Mouse (Mus musculus): ENCODE results near the gene Gm10282. TPM values are rescaled to one million over a fixed set of nuclear protein-coding genes. Genes with fewer than 3 reads are reported as not detected.

Gm10282 gene
- 1 to 10 TPM; 2.0 to 3.0 TPM for total RNA-seq (2021)
- long read RNA-seq, experiment 1, partial matches to known transcripts, result 0 of 1 reads
- long read RNA-seq, experiment 1, other reads (novel, unspliced or antisense), result 0 of 1 reads
- long read RNA-seq, experiment 2, transcript Gm10282-201 (1 exons, 1,151 nt), result major isoform, 5 of 5 reads
- long read RNA-seq, experiment 2, partial matches to known transcripts, result 0 of 5 reads
- long read RNA-seq, experiment 2, other reads (novel, unspliced or antisense), result 0 of 5 reads

DNA sequence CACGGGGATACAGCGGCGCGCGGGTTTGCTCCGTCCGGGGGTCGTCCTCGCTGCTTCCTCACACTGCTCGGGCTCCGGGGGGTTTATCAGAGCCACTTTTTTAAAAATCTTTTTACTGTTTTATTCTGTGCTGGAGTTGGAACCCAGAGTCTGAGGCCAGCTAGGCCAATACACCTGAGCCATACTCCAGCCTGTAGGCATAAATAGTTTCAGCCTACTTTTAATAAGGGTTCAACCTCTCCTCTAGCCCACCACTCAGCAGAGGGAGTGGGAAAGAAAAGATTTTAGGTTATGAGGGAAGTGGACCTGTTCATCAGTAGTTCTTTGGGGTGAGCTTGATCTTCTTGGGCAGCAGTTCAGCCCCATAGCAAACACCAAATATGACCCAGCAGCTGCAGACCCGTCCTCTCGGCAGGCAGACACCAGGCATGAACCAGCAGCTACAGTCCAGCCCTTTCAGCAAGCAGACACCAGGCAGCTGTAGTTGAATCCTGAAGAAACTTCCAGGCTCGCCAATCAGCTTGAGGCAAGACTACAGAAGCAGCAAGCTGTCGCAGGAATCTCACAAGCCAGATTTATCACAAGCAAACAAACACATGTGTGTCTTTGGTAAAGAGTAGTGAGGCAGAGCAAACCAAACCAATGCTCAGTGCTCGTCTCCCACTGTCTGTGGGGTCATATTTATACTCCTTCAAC is at the start of gene Gm10282:
Gene Gm10282 (minus strand): TSS at position 51 of the 696 bp plus-strand sequence.
- intact Hi-C loops (cut with DNase I), result no loop called here
- no peak for DNase-seq

DNA sequence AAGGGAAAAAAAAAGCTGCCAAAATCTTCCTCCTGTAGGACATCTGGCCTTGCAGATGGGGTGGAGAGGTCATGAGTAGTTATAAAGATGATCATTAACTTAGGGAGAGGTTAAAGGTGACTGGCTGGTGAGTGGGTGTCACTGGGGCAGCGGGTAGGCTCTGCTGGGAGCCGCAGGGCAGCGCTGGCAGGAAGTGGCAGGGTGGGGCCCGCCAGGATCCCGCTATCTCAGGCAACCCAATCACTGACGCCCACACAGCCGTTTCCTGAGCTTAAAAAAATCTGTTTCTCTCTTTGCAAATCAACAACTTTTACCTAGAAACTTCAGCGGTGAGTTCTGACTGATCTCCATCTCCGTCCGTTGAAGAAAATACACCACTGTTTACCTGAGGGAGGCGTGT is 49.2 kb upstream of the Gm10282 start:
- intact Hi-C loops (cut with DNase I), result no loop called here

DNA sequence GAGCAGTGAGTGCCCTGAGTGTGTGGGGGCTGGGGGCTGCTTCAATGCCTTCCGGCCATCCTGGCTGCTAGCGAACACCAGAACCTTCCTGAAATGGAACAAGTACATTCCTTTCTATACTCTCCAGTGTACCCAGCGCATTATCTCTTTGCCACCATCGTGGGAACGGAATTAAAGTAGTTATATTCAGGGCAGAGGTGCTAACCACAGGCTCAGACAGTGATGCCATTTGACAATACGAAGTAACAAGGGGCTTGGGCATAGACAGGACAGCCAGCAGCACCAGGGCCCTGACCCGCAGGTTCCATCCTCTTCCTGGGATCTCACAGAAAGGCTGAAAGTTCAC is 48.6 kb upstream of the Gm10282 start:
- intact Hi-C loops (cut with DNase I), result no loop called here
- no peak for DNase-seq

More for the DNA sequence above, 49.2 kb upstream of the Gm10282 start:
- DNase-seq, result no peak

DNA sequence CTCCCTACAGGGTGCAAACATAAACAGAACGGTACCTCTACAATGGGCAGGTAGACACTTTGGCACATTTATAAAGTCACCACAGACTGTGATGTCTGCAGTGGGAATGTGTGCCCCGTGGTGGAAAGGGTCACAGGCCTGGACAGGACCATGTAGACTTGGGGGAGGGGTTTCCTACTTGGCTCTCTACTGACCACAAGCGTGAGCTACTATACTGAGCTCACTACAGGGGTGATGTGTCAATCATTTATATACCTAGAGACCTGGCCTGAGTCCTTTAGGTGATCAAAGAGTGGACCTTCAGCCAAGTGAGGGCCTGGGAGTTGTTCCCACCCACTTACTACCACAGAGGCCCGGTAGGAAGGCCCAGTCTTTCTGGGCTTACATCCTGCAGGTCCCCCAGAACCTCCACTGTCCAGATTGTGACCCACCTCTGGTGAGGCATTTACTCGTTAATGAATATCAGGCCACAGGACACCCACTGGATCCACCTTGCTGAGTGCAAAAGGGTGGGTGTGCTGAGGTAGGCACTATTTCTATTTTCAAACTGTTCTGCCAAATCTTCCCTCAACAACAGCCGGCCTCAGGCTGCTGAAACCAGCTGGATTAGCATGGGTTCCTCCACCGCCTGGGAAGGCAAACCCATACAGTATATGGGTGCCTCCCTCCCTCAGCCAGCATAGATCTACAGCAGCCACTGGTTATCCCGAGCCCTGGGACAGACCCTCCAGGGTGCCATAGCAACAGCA is 48.1 kb upstream of the Gm10282 start:
- no peak for DNase-seq
- intact Hi-C loops (cut with DNase I), result no loop called here

DNA sequence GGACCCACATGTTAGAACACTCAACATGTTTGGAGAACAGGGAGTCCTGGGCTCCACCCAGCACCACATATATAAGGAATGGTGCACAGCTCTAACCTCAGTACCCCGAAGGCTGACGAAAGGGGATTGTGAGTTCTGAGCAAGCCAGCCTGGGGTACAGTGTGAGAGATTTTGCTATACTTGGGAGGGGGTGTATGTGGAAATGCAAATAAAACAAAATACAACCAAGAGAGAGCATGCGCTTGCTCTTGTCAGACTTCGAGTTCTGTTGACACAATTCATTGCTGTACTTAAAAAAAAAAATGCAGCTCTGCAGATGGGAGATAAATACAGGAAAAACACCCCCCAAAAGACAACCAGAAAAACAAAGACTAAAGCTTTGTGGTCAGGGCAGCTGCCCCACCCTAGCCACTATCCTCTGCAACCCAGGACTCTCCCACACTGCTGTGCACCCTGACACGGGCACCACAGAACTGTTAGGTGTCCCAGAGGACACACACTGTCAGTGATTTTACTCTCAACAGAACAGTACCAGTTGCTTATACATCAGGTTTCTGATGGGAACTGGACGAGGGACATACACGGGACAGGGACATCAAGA is 46.4 kb upstream of the Gm10282 start:
- no peak for DNase-seq
- intact Hi-C loops (cut with DNase I), result no loop called here

DNA sequence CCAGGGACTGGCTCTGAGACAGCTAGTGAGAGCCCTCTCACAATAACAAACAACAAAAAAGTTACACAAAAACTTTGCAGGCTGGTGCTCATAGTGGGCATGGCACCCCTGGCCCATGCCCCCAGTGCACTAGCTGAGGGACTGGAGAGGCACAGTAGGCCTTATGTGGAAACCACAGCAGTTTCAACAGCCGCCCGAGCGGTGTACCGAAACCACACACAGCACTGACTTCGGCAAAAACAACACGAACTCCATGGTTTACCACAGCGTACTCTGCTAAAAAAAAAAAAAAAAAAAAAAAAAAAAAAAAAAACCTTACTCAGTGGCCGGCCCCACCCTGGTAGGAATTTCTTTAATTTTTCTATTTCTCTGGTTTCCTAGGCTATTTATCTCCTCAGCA is 45.7 kb upstream of the Gm10282 start:
- intact Hi-C loops (cut with DNase I), result no loop called here
- DNase-seq, result no peak

DNA sequence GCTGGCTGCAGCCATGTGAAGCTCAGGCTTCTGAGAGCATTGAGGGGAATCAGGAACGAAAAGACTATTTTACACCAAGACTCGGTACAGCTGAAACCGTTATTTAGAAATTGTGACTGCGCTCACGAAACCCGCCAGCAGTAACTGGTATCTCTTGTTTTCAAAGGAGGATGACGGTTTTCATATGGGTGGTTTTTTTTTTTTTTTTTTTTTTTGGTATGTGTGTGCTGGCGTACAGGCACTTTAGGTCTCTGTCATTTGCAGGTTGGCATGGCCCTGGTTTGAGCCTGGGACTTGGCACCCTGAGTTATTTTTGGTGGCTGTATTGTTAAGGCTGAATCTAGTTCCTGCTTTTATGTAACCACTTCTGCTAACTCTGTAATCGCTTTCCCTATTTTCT is 44.8 kb upstream of the Gm10282 start:
- DNase-seq, result no peak
- intact Hi-C loops (cut with DNase I), result no loop called here

DNA sequence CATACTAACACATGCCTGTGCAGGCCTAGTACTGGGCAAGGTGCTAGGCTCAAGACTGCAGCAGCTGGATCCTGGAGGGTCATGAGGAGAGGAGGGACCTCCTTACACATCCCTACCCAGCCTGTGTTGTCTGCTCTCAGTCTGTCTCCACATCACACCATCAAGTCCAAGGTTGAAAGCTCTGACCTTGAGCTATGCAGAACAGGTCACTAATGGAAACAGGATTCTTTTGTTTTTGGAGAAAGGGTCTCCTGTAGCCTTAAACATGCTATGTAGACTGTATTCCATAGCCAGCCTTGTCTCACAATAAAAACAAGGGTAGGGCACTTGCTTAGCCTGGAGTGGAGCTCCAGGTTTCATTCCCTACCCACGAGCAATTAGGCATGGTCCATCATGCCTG is 43.9 kb upstream of the Gm10282 start:
- intact Hi-C loops (cut with DNase I), result no loop called here
- no peak for DNase-seq

DNA sequence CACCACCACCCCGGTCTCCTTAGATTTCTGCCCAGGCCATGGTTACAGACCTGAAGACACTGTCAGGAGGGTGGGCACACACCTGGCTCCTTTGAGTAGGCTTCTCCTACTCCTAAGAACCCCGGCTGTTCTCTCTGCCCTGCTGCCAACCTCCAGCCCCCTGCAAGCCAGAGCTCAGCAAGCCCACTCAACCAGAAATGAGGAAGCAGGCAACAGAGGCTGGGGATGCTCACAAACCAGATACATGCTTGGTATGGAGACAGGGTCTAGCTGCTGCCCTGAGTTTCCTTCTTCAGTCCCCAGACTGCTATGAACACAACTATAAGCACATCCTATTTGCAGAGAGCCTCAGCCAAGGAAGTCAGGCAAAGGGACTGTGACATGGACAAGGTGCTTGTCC is 43.1 kb upstream of the Gm10282 start:
- DNase-seq, result no peak
- intact Hi-C loops (cut with DNase I), result no loop called here

DNA sequence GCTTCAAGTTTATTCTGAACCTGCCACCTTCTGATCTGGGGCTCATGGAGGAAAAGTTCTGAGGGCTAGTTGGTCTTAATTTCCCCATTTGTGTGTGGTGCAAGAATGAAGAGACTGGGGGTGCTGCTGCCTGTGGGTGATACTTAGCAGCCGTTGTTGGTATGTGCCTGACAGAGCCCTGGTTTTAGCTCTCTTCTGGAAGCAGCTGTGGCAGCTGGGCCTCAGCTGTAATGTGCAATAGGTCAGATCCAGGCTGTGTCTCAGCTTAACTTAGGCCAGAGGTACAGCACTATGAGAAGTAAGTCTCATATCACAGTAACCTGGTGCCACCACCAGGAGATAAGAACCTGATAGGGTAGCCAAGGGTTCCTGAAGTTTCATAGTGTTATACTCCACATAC is 42.5 kb upstream of the Gm10282 start:
- intact Hi-C loops (cut with DNase I), result no loop called here

DNA sequence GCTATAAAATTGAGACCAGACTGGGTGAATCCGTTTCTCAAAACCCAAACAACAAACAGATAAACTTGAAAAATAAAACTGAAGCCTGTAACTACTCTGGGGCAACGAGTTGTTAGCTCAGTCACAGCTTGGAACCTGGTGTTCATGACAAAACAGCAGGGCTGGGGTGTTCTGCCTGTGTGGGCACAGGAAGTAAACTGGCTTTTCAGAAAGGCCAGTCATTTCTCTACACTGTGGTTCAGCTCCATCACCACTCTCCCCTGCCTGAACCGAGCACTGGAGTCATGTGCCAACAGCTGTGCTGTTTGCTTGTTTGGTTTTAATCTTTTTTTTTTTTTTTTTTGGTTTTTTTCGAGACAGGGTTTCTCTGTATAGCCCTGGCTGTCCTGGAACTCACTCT is 38.7 kb upstream of the Gm10282 start:
- DNase-seq, result no peak
- intact Hi-C loops (cut with DNase I), result no loop called here

More for the DNA sequence above, 42.5 kb upstream of the Gm10282 start:
- DNase-seq, result no peak

DNA sequence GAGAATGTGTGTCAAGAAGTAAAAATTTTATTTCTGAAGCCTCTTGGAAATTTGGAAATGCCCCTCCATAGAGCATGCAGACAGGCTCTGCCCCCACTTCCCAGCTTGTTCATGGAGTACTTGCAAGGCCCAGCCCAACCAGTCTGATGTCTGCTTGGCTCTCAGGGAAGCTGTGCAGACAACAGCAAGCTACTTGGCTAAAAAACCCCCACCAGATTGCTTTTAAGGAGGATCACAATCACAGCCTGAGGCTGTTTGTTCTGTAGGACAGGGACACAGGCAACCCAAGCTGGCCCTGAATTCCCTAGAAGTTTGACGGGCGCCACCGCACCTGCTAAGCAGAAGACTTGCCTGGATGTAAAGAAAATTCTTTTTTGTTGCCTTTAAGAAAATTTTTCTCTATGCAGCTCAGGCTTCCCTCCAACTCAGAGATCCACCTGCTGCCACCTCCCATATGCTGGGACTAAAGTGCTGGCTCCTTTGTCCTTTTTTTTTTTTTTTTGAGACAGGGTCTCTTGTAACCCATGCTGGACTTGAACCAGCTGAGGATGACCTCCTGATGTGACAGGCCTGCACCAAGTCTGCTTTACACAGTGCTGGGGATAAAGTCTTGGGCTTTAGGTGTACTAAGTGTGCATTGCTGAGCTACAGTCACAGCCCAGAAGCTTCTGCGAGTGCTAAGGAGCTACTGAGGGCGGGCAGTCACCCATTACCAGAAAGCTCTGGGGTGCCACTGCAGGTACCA is 37.7 kb upstream of the Gm10282 start:
- intact Hi-C loops (cut with DNase I), result no loop called here

DNA sequence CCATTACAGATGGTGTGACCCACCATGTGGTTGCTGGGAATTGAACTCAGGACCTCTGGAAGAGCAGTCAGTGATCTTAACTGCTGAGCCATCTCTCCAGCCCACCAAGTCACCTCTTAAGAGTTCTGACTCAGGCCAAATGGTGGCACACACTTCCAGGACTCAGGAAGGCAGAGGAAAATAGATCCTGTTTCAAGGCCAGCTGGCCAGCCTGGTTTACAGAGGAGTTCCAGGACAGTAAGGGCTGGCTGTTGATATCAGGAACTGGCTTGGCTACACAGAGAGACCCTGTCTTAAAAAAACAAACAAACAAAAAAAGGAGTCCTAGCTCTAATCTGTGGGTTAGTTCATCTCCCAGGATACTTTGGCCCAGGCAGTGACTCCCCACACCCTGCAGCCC is 32.0 kb upstream of the Gm10282 start:
- no peak for DNase-seq
- intact Hi-C loops (cut with DNase I), result no loop called here

More for the DNA sequence above, 37.7 kb upstream of the Gm10282 start:
- no peak for DNase-seq

DNA sequence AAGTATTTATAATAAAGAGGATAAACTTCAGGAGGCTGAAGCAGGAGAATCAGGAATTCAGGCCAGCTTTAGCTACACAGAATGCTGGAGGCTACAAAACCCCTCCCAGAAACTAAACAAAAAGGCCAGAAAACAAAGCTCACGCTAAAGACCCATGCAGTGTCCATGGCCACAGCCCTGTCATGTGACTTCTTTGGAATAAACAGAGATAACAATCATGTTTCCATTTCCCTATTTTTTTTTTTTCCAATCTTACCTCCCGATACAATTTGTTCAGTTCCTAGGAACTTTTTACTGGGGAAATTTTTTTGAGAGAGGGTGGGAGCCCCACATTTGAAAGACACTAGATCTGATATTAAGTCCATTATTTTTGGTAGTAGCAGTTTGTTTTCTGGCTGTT is 31.2 kb upstream of the Gm10282 start:
- intact Hi-C loops (cut with DNase I), result no loop called here
- DNase-seq, result no peak

DNA sequence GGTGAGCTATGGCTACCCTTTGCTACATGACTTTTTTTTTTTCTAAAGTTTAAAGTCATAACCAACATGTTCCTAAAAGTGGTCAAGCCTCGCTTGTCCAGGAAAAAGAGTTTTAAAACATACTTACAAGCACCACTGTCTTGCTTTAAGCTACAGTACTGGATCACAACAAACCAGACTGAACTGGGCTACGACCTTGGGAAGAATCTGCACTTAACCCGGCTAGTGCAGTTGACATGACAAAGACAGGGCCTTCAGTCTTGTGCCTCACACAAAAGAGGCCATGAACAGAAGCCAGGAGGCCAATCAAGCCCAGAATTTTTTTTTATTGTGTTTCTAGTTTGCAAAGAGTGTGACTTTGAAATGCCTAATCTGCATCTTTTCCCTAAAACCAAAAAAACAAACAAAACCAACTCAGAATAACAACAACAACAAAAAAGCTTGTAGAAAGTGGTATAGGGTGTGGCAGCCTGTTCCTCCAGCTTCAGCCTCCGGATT is 29.1 kb upstream of the Gm10282 start:
- DNase-seq, result no peak
- intact Hi-C loops (cut with DNase I), result no loop called here

DNA sequence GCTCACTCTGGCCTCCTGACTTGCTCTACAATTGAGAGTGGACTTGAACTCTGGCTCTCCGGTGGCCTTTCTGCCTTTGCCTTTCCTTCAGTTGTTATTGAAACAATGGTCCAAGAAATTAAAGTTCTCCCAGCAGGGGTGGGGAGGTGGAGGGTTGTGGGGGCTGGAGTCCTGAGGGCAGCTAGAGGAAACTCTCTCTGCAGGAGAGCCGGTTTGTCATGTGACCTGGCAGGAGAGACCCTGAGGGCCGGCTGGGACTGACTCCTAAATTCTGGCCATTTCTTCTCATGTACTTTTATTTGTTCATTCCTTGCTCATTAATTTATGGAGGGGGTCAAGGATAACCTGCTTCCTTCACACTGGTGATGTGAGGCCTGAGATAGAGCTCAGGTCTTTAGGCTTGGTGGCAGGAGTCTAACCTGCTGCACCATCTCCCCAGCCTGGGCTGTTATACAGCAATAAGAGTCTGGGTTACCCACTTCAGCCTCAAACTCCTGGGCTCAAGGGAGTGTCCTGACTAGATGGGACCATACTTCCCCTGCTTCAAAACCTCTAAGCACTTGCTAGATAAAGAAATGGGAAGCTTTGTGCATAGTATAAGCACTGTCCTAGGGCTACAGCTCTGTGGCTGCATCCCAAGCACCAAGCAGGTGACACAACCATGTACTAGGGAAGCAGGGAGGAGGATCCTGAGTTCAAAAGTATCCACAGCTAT is 28.5 kb upstream of the Gm10282 start:
- DNase-seq, result no peak
- intact Hi-C loops (cut with DNase I), result no loop called here

DNA sequence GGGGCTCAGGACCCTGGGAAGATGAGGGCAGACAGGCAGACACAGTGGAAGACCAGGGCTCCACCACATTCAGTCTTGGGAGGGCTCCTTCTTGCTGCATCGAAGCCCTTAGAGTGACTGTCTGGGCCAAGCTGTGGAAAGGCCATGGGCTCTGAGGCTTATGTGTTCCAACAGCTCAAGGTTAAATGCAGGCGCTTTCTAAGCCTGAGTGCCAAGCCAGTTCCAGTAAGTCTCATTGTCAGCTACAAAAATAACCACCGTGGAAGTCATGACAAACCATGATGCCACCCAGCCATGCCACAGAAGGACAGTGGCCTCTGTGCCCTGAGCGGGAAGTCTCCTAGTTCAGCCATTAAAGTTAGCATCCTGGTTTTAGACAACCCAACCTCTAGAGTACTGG is 26.6 kb upstream of the Gm10282 start:
- DNase-seq, result no peak
- intact Hi-C loops (cut with DNase I), result no loop called here

DNA sequence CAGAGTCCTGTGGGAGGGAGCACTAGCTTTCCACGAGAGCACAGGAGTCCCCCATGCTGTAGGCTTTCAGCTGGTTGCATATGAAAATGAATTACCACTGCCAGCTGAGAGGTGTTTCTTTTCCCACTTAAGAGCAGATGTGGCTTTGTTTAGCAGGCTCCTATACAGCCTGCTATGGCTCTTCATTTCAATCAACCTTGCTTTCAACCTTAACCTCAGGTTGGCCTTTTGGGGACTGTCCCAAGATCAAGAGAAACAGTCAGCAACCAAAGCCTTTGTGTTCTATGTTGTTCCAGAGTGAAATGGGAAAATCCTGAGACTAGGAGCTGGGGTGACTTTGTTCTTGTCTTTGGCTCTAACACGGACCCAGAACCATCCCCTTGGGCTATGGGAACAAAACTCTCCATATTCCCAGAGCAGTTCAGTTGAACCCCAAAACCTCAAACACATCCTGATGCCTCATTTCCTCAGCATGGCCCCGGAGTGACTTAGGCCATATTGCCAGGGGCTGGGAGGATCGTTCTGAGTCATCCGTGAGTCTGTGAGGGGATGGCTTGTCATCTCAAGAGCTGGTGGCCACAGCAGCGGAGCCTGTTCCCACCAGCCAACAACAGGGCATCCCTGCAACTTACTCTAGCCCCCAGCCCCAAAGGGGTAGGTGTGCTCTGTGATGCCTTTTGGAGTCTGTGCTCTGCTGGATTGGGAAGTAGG is 25.9 kb upstream of the Gm10282 start:
- no peak for DNase-seq
- intact Hi-C loops (cut with DNase I), result no loop called here

DNA sequence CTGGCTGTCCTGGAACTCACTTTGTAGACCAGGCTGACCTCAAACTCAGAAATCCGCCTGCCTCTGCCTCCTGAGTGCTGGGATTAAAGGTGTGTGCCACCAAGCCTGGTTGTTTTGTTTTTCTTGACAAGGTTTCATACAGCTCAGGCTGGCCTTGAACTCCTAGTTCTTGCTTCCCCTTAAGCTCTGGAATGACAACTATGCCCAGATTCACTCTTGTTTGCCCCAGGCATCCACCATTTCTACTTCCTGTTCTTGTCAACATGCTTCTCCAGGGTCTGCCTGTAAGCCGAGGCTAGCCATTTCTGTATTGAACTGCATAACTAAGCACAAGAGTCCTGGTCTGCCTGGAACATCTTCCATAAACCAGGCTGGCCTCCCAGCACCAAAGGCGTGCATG is 24.1 kb upstream of the Gm10282 start:
- intact Hi-C loops (cut with DNase I), result no loop called here

More for the DNA sequence above, 24.1 kb upstream of the Gm10282 start:
- DNase-seq, result no peak

All from gastrocnemius, postnatal 36 days (tissue).